Mouse (Mus musculus): ENCODE results near the gene Esyt2. TPM values are rescaled to one million over a fixed set of nuclear protein-coding genes. Genes with fewer than 3 reads are reported as not detected.

The Esyt2 gene
- polyA plus RNA-seq (2012; fragmentation: generic; extraction: Trizol): 16.1 TPM

DNA sequence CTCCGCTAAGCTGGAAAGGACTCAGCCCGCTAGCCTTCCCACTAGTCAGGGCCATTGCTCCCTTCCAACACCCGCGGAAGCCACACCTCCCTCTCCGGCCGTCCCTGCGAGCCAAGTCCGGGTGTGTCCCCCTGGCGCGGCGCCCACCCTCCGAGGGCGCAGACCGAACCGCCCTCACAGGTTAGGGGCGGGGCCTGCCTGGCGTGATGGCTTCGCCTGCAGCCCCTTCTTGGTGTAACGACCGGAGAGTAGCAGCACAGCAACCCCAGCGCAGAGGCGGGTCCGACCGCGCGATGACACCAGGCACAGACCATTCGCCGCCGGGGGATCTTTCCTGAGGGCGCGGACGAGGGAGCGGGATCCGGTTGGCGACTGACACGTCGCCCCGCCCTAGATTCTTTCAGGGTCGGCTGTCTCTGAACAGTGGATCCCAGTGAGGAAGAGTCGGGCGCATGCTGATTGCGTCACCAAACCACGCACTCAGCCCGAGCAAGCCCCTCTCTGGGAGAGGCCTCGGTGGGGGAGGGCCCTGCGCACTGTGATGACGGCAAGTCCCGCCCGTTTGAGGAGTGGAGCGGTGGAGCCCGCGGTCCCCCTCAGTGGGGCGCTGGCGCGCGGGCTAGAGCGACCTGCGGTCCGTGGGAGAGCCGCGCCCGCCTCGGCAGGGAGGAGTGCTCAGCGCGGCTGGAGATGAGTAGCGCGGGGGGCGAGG is at the start of gene Esyt2:
Esyt2 (plus strand) TSS at position 544 of the 712 bp plus-strand sequence.
- Histone ChIP-seq H3K4me3 (peak within 1 kb of the TSS; percentile 93), H3K36me3 (ENCODE audit: control insufficient read depth, insufficient read depth) (no peaks in the 10 kb centered on the region), H3K27me3 (ENCODE audit: control insufficient read depth, insufficient read depth, insufficient read length) (no peaks in the 10 kb centered on the region), H3ac (ENCODE audit: control insufficient read depth, insufficient read length) (peak within 1 kb of the TSS; percentile 61), H3K79me2 (ENCODE audit: control insufficient read depth, insufficient read depth) (peaks cover 45% of the 10 kb centered on the region), H3K4me2 (ENCODE audit: low read depth) (peak within 1 kb of the TSS; percentile 82)
- peak; percentile 86 for TF ChIP-seq POLR2AphosphoS2 (IDR thresholded peaks at IDR 0.05; ENCODE audit: insufficient read length, low read depth)
- no peak for TF ChIP-seq USF1 (IDR thresholded peaks at IDR 0.05; ENCODE audit: low read depth)
- TF ChIP-seq TCF3 (IDR thresholded peaks at IDR 0.05; ENCODE audit: insufficient read length, low read depth): no peak
- peak; percentile 76 for TF ChIP-seq SRF (IDR thresholded peaks at IDR 0.05; ENCODE audit: control insufficient read depth, insufficient read length, low read depth)
- peak; percentile 34 for TF ChIP-seq E2F4 (IDR thresholded peaks at IDR 0.05; ENCODE audit: insufficient read depth)
- no peak for TF ChIP-seq REST (IDR thresholded peaks at IDR 0.05; ENCODE audit: insufficient read depth, insufficient read length)
- TF ChIP-seq POLR2A (IDR thresholded peaks at IDR 0.05; ENCODE audit: insufficient read length, low read depth): peak; percentile 85
- peak in 1 of 3 experiments; percentile 36 for TF ChIP-seq MYOG (IDR thresholded peaks at IDR 0.05; ENCODE audit: control insufficient read depth in 1 of 3, insufficient read depth in 1 of 3, insufficient read length in 2 of 3, low read depth in 2 of 3)
- TF ChIP-seq CEBPB (IDR thresholded peaks at IDR 0.05; ENCODE audit: insufficient read depth, poor library complexity, severe bottlenecking): peak; percentile 70
- TF ChIP-seq MAX (IDR thresholded peaks at IDR 0.05; ENCODE audit: low read depth): no peak
- no peak for TF ChIP-seq TCF12 (IDR thresholded peaks at IDR 0.05; ENCODE audit: insufficient read depth, poor library complexity, severe bottlenecking)
- peak in 1 of 3 experiments; percentile 19 for TF ChIP-seq MYOD1 (IDR thresholded peaks at IDR 0.05; ENCODE audit: control insufficient read depth in 1 of 3, insufficient read length in 2 of 3, low read depth in 2 of 3)

DNA sequence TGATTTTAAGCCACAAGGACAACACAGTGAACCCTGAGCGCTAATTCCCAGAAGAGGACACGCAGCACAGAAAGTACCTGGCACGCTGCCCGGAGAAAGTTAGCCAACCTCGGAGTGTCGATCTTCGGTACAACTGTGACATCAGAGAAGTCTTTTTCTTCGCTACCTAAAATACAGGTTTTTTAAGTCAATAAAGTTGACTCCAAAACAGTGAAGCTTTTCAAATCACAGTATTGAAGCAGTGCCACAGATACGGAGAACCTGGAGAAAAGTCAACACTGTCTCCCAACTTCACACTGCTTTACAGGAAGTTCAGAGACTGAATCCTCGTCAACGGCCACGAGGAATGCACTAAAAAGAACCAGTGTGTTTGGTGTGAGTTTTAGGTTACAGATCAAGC is 49.4 kb upstream of the Esyt2 start:
- no peaks in the 10 kb centered on the region for H3K36me3 ChIP-seq (ENCODE audit: control insufficient read depth, insufficient read depth)
- H3K4me2 ChIP-seq (ENCODE audit: low read depth): peak overlapping the region; percentile 74

DNA sequence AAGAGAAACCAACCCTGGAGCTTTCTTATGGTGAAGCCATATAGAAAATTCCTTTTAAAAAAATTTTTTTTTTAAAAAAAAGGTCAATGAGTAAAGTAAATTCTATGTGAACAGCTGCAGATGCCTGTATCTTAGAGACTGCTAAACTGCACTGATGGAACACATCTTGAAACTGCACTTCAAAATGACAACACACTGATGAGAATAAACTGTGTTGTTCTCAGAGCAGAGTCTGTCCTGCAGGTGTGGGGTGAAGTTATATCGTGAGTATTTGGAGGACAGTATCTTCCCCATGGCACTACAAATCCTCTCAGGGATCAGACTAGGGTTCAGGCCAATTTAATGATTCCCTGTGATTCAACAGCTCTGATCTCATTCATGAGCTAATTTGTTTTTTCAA is 48.9 kb upstream of the Esyt2 start:
- Histone ChIP-seq H3K27me3 (ENCODE audit: control insufficient read depth, insufficient read depth, insufficient read length) (no peaks in the 10 kb centered on the region), H3ac (ENCODE audit: control insufficient read depth, insufficient read length) (no peak overlapping the region), H3K79me2 (ENCODE audit: control insufficient read depth, insufficient read depth) (no peaks in the 10 kb centered on the region), H3K36me3 (ENCODE audit: control insufficient read depth, insufficient read depth) (no peaks in the 10 kb centered on the region), H3K4me3 (no peak overlapping the region), H3K4me2 (ENCODE audit: low read depth) (peak overlapping the region; percentile 74)
- TF ChIP-seq SRF (IDR thresholded peaks at IDR 0.05; ENCODE audit: control insufficient read depth, insufficient read length, low read depth): no peak
- no peak for TF ChIP-seq CEBPB (IDR thresholded peaks at IDR 0.05; ENCODE audit: insufficient read depth, poor library complexity, severe bottlenecking)
- no peak for TF ChIP-seq MYOD1 (IDR thresholded peaks at IDR 0.05; ENCODE audit: control insufficient read depth in 1 of 3, insufficient read length in 2 of 3, low read depth in 2 of 3)
- no peak for TF ChIP-seq REST (IDR thresholded peaks at IDR 0.05; ENCODE audit: insufficient read depth, insufficient read length)
- TF ChIP-seq TCF3 (IDR thresholded peaks at IDR 0.05; ENCODE audit: insufficient read length, low read depth): no peak
- no peak for TF ChIP-seq E2F4 (IDR thresholded peaks at IDR 0.05; ENCODE audit: insufficient read depth)
- no peak for TF ChIP-seq MAX (IDR thresholded peaks at IDR 0.05; ENCODE audit: low read depth)
- no peak for TF ChIP-seq POLR2A (IDR thresholded peaks at IDR 0.05; ENCODE audit: insufficient read length, low read depth)
- TF ChIP-seq MYOG (IDR thresholded peaks at IDR 0.05; ENCODE audit: control insufficient read depth in 1 of 3, insufficient read depth in 1 of 3, insufficient read length in 2 of 3, low read depth in 2 of 3): no peak
- no peak for TF ChIP-seq USF1 (IDR thresholded peaks at IDR 0.05; ENCODE audit: low read depth)
- no peak for TF ChIP-seq POLR2AphosphoS2 (IDR thresholded peaks at IDR 0.05; ENCODE audit: insufficient read length, low read depth)
- no peak for TF ChIP-seq TCF12 (IDR thresholded peaks at IDR 0.05; ENCODE audit: insufficient read depth, poor library complexity, severe bottlenecking)

More for the DNA sequence above, 49.4 kb upstream of the Esyt2 start:
- TF ChIP-seq REST (IDR thresholded peaks at IDR 0.05; ENCODE audit: insufficient read depth, insufficient read length) (no peak), POLR2A (IDR thresholded peaks at IDR 0.05; ENCODE audit: insufficient read length, low read depth) (no peak), MYOD1 (IDR thresholded peaks at IDR 0.05; ENCODE audit: control insufficient read depth in 1 of 3, insufficient read length in 2 of 3, low read depth in 2 of 3) (no peak), CEBPB (IDR thresholded peaks at IDR 0.05; ENCODE audit: insufficient read depth, poor library complexity, severe bottlenecking) (no peak), MAX (IDR thresholded peaks at IDR 0.05; ENCODE audit: low read depth) (no peak), SRF (IDR thresholded peaks at IDR 0.05; ENCODE audit: control insufficient read depth, insufficient read length, low read depth) (no peak), USF1 (IDR thresholded peaks at IDR 0.05; ENCODE audit: low read depth) (no peak), POLR2AphosphoS2 (IDR thresholded peaks at IDR 0.05; ENCODE audit: insufficient read length, low read depth) (no peak), TCF3 (IDR thresholded peaks at IDR 0.05; ENCODE audit: insufficient read length, low read depth) (no peak), MYOG (IDR thresholded peaks at IDR 0.05; ENCODE audit: control insufficient read depth in 1 of 3, insufficient read depth in 1 of 3, insufficient read length in 2 of 3, low read depth in 2 of 3) (no peak), TCF12 (IDR thresholded peaks at IDR 0.05; ENCODE audit: insufficient read depth, poor library complexity, severe bottlenecking) (no peak), E2F4 (IDR thresholded peaks at IDR 0.05; ENCODE audit: insufficient read depth) (no peak)
- no peak overlapping the region for H3ac ChIP-seq (ENCODE audit: control insufficient read depth, insufficient read length)
- no peaks in the 10 kb centered on the region for H3K27me3 ChIP-seq (ENCODE audit: control insufficient read depth, insufficient read depth, insufficient read length)
- no peak overlapping the region for H3K4me3 ChIP-seq
- no peaks in the 10 kb centered on the region for H3K79me2 ChIP-seq (ENCODE audit: control insufficient read depth, insufficient read depth)

DNA sequence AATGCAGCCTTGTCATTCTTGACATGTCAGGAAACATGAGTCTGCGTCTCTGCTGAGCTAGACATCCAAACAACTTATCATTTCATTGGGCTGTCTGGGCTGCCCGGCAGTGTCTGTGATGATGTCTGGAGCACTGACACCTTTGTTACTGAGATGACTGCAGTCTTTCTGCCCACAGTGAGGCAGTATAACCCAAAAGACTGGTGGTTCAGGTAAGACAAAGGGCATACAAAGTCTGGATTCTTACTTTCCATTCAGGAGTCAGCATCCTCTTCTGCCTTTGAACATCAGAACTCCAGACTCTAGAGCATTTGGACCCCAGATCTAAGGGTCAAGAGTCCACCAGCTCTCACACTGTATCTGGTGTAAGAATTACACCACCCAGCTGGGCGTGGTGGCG is 45.6 kb upstream of the Esyt2 start:
- H3K27me3 ChIP-seq (ENCODE audit: control insufficient read depth, insufficient read depth, insufficient read length): no peaks in the 10 kb centered on the region
- TF ChIP-seq SRF (IDR thresholded peaks at IDR 0.05; ENCODE audit: control insufficient read depth, insufficient read length, low read depth) (no peak), TCF3 (IDR thresholded peaks at IDR 0.05; ENCODE audit: insufficient read length, low read depth) (no peak), POLR2AphosphoS2 (IDR thresholded peaks at IDR 0.05; ENCODE audit: insufficient read length, low read depth) (no peak), MYOD1 (IDR thresholded peaks at IDR 0.05; ENCODE audit: control insufficient read depth in 1 of 3, insufficient read length in 2 of 3, low read depth in 2 of 3) (no peak), TCF12 (IDR thresholded peaks at IDR 0.05; ENCODE audit: insufficient read depth, poor library complexity, severe bottlenecking) (no peak)
- H3K4me2 ChIP-seq (ENCODE audit: low read depth): no peak overlapping the region
- no peaks in the 10 kb centered on the region for H3K36me3 ChIP-seq (ENCODE audit: control insufficient read depth, insufficient read depth)
- H3K79me2 ChIP-seq (ENCODE audit: control insufficient read depth, insufficient read depth): no peaks in the 10 kb centered on the region
- H3K4me3 ChIP-seq: no peak overlapping the region
- no peak overlapping the region for H3ac ChIP-seq (ENCODE audit: control insufficient read depth, insufficient read length)

Data from myocyte (in vitro differentiated cells).